Mouse (Mus musculus) ES-E14 (cell line): ENCODE data around the gene Fscn2.

Experiments
- CHD2 ChIP-seq: IDR thresholded peaks from 2 replicates; pipeline ENCODE4 v1.6.1; 2014; ENCODE audit warnings: mild to moderate bottlenecking, low read depth, low read length, inconsistent platforms
- HCFC1 ChIP-seq: IDR thresholded peaks from 2 replicates; pipeline ENCODE4 v1.6.1; 2012; ENCODE audit warnings: low read length, inconsistent platforms, borderline replicate concordance; ENCODE audit not compliant: insufficient read depth
- MAFK ChIP-seq: IDR thresholded peaks from 2 replicates; pipeline ENCODE4 v1.6.1; 2014; ENCODE audit warnings: mild to moderate bottlenecking, low read depth, low read length, inconsistent platforms; ENCODE audit not compliant: insufficient read depth
- ZNF384 ChIP-seq: IDR thresholded peaks from 2 replicates; pipeline ENCODE4 v1.6.1; 2012; ENCODE audit warnings: low read depth, low read length, inconsistent platforms

DNA sequence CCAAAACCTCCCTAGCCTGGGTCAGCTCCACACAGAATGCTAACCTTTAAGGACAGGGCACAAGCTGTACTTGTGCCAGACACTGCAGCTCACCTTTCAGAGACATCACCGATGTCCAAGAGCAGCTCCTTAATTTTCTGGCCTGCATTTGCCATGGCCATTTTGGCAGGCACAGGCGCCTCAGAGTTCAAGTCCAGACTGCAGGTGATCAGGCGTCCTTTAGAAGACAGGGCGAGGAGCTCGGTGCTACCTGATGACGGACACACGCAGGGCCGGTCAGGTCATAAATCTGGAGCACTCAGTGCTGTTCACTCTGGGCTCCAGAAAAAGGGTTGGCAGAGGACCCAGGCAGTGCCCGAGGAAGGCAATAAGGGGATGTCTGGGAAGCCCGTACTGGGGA, 14.0 kb downstream of the Fscn2 start:
- no peak for TF ChIP-seq MAFK
- no peak for TF ChIP-seq HCFC1
- TF ChIP-seq ZNF384: no peak
- no peak for TF ChIP-seq CHD2
